Mouse (Mus musculus): ENCODE results near the gene Chst3. TPM values are rescaled to one million over a fixed set of nuclear protein-coding genes. Genes with fewer than 3 reads are reported as not detected.
"Not testable (repeated sequence)": the region's sequence is repeated elsewhere in the genome, so short reads cannot be mapped to it uniquely, and the experiment has no call there.

Chst3 gene
- total RNA-seq, 2 experiments from 2014 or later = not detected

GRCm38 (mm10) chr10:60235876-60236275 lies 16.8 kb upstream of the Chst3 start:
- not testable (repeated sequence) for ATAC-seq (replicated peaks; ENCODE audit: poor library complexity)

DNA sequence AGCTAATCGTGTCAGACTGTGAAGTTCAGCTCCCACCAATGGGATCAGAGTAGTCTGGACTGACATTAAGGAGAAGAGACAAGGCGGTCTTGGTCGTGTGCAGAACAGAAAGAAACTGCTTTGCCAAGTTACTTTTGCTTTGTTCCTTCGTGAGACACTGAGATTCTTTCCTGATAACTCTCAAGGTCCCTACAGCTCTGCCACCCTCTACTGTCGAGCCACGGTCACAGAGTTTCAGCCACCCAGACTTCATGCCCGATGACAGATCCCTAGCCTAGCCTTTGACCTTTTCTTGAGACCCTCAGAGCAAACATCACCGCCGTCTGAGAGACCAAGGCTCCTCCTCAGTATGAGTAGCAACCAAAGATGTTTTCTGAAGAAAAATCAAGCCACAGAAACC lies 14.9 kb upstream of the Chst3 start:
- no peak for ATAC-seq (replicated peaks; ENCODE audit: poor library complexity)

GRCm38 (mm10) chr10:60230321-60231088 lies 11.4 kb upstream of the Chst3 start:
- no peak for ATAC-seq (replicated peaks; ENCODE audit: poor library complexity)

GRCm38 (mm10) chr10:60229113-60229512 lies 10.1 kb upstream of the Chst3 start:
- ATAC-seq (replicated peaks; ENCODE audit: poor library complexity) = no peak

DNA sequence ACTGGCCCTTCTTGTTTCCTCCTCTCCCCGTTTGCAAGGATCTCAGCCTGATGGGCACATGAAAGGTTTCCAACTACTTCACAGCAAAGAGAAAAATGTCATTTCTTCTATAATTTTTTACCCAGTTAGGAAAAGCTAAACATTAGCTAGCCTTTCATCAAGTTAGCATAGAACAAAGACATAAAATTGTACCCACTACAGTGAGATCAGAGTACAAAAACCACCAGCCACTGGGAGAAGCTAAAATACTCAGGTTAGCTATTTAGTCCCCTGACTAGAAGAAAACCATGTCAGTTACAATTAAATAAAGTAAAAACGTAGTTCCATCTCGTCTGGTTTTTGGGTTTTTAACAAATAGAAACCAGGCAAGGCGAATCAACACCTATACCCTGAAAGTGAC lies 8.6 kb upstream of the Chst3 start:
- ATAC-seq (replicated peaks; ENCODE audit: poor library complexity) = no peak

DNA sequence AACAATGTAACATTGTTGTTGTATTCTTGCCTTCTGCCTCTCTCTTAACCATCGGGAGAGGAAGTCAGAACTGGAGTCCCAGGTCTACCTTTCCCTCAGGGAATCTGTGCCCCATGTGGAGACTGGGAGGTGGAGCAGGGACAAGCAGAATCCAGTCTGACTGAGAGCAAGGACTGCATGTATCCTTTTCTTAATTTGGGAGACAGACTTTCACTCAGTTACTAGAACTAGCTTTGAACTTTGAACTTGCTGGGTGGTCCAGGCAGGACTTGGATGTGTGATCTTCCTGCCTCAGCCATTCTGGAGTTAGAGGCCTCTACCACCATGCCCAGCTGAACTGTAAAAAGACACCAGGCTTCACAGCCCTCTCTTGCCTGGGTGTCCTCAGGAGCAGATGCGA lies 5.5 kb upstream of the Chst3 start:
- ATAC-seq (replicated peaks; ENCODE audit: poor library complexity) = no peak

DNA sequence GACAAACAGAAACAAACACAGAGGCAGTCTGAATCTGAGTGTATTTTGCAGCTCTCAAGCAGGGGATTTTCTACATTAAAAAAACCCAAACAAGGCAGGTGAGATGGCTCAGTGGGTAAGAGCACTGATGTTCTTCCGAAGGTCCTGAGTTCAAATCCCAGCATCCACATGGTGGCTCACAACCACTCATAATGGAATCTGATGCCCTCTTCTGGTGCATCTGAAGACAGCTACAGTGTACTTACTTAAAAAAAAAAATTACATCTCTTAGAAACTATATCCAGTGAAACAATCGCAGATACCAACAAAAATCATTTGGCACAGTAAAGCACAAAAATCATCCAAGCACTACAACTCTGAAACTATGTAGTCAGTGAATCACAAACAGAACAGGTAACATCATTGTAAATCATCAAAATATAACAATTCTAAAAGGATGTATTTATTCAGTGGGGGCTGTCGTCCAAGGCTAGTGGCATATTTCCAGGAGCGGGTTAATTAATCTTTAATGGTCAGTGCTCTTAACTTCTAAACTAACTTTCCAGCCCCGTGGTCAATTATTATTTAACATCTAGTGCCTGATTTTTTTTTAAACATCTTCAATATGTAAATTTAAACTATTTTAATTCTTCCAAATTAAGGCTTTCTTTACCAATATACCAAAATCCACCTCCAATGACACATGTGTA lies 2.7 kb upstream of the Chst3 start:
- not testable (repeated sequence) for ATAC-seq (replicated peaks; ENCODE audit: poor library complexity)

GRCm38 (mm10) chr10:60220607-60221006 lies 1.5 kb upstream of the Chst3 start:
- ATAC-seq (replicated peaks; ENCODE audit: poor library complexity) = no peak

- ATAC-seq (replicated peaks; ENCODE audit: poor library complexity) = no peak
Observed at GRCm38 (mm10) chr10:60220042-60220523, 1.0 kb upstream of the Chst3 start.

DNA sequence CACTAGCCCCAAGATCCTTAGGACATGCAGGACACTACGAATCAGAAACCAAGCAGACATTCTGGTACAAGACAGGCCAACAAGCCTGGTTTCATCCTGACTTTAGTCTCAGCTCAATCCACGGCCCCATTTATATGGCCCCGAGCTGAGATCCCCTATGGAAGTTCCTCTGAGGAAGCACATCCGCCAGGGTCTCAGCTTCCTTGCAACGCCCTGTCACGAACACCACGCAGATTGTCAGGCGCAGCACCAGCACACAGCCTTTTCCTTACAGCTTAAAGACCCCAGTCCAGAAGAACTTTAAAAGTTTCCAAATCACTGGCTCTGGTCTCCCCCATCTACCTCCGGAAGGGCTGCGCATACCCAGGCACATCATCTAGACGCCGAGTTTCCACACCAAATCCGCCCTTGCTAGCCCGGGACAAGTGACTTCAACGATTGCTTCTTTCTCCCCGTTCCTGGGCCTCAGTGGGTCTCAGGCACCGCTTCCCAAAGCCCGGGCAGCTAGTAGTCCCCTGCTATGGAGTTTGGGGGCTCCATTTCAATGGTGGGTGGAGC lies 948 bp downstream of the Chst3 start:
- ATAC-seq (replicated peaks; ENCODE audit: poor library complexity) = no peak

DNA sequence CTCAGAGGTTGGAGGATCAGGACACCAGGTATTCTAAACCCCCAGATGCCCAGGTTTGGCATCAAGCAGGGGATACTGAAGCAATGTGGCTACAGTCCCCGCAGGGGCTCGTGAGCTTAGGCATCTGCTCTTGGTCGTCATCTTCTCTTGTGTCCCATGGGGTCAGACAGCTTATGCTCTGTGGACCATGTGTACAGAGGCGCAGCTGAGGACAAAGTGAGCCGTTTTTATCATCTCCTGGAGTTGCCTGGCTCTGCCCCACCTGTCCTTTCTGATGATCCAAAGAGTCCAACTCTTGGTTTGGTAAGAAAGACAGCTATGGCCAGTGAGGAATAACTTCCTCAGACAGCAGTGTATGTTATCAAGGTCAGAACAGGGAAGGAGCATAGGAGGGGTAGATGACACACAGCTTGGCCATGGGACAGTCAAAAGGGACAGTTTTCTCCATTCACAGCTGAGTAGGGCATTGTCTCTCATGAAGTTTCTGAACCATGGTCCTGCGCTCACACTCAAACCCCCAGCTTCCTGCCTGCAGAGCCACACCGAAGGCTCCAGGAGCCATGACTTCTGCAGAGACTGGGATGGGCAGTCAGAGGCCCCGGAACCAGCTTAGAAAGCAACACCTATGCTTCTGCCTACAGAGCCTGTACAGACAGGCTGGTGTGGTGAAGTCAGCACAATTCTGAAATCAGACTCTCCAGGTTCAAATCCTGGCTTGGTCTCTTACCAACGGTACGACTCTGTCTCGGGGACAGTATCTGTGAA lies 2.5 kb downstream of the Chst3 start:
- ATAC-seq (replicated peaks; ENCODE audit: poor library complexity) = no peak

DNA sequence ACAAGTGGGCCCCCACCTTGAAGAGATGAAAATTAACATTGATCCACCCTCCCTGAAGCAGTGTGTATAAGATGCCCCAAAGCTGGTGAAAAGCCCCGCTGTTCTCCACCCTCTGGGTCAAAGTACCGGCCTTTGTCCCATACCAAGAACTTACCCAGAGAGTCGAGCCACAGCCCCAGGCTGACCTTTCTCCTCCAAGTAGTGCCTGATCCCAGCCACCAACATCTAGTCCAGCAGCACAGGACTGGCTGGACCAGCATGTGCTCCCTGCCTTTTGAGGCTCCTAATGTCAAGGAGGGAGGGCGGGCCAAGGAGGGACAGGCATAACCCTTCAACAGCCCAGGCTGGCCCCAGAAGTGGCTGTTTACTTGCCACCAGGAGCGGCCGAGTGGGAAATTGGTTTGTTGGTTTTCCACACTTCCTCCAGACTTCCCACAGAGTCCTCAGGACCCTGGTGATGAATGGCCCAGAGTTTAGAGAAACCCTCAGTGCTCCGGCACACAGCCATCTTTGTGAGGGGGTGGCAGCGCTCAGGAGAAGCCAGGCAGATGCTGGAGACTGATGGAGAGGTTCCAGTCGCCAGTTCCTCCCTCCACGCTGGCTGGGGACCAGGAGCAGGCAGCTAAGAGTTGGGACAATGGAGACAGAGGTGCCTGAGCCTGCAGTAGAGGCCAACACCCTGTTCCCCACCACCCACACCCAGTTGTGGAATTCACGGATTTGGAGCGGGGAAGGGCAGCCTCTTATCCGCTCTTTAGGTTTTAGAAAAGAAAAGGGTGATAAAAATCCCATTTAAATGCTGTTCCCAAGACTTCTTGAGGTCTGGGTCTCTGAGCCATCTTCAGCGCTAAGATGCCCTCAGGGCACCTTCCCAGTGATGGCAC lies 3.7 kb downstream of the Chst3 start:
- no peak for ATAC-seq (replicated peaks; ENCODE audit: poor library complexity)

- ATAC-seq (replicated peaks; ENCODE audit: poor library complexity) = no peak
Observed at GRCm38 (mm10) chr10:60212589-60213379, 6.3 kb downstream of the Chst3 start.

DNA sequence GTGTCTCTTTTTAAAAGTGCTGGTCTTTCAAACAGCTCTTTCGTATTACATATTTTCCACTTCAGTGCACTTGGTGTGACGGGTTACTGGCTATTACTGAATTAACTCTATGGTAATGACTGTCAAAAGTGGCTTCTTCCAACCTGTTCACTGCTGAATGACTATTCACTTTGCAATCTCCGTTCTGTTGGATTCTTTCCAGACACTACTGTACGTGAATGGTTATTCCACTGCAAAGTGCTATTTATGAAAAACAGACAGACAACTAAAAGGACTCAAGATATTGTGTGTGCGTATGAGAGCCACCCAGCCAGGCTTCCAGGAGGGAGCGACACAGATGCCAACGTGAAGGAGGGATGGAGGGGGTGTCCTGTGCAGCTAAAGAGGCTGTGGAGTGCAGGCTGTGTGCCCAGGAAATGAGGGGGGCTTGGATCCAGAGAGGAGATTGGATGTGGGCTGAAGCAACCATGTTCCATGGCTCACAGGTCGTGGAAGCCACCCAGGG lies 7.5 kb downstream of the Chst3 start:
- ATAC-seq (replicated peaks; ENCODE audit: poor library complexity) = no peak

GRCm38 (mm10) chr10:60210468-60210867 lies 8.6 kb downstream of the Chst3 start:
- ATAC-seq (replicated peaks; ENCODE audit: poor library complexity) = no peak

GRCm38 (mm10) chr10:60209237-60209636 lies 9.8 kb downstream of the Chst3 start:
- peak; percentile 65 for ATAC-seq (replicated peaks; ENCODE audit: poor library complexity)

GRCm38 (mm10) chr10:60207166-60207705 lies 11.8 kb downstream of the Chst3 start:
- no peak for ATAC-seq (replicated peaks; ENCODE audit: poor library complexity)

- peak; percentile 38; the same call in 1 of the 2 replicates for ATAC-seq (replicated peaks; ENCODE audit: poor library complexity)
Observed at GRCm38 (mm10) chr10:60205601-60206241, 13.3 kb downstream of the Chst3 start.

Measured in megakaryocyte progenitor cell, adult 5-6 weeks (primary cell).